Mouse (Mus musculus): ENCODE measurements around the gene Lrp5. TPM values are rescaled to one million over a fixed set of nuclear protein-coding genes. Genes with fewer than 3 reads are reported as not detected.
A peak's percentile ranks its signal among the peaks of the same experiment; 100 is the strongest.

Lrp5 gene
- polyA plus RNA-seq, 1 experiment: 40.2 TPM

DNA sequence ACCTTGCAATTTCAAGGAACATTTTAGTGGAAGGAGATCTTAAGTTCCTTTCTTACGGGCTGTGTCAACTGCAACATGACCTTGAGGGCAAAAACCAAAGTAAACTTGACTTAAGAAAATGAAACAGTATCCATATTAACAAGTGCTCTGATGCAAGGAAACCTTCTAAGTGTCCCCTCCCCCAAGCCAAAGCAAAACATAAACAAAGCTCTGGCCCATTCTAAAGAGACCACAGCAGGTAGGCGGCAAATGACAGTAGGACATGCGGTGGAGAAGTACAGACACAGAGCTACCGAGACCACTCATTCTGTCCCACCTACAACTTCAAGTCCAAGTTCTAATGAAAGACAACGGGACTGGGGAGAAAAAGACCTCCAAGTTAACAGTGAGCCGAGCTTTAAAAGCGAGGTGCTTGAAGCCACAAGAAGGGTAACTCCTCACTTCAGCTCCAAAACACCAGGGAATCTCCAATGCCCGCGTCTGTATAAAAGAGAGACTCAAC is 111.7 kb downstream of the Lrp5 start:
- Histone ChIP-seq H3K27ac (ENCODE audit: insufficient read depth, low read length) (no peak overlapping the region), H3K36me3 (ENCODE audit: control insufficient read depth, insufficient read depth, low read length, poor library complexity, severe bottlenecking) (no peaks in the 10 kb centered on the region), H3K4me1 (ENCODE audit: control insufficient read depth, insufficient read depth, low read length) (peaks cover 8% of the 10 kb centered on the region), H3K9ac (ENCODE audit: low read depth, poor library complexity, severe bottlenecking) (peak overlapping the region; percentile 86), H3K4me3 (ENCODE audit: low read depth, low read length) (peak overlapping the region; percentile 95), H3K9me3 (replicated peaks; ENCODE audit: control insufficient read depth, insufficient read depth, low read length, poor library complexity, severe bottlenecking) (no peaks in the 10 kb centered on the region), H3K27me3 (ENCODE audit: control insufficient read depth, insufficient read depth, low read length, poor library complexity, severe bottlenecking) (no peaks in the 10 kb centered on the region)
- TF ChIP-seq POLR2A (IDR thresholded peaks at IDR 0.05; ENCODE audit: insufficient read depth, low read length) (no peak), EP300 (IDR thresholded peaks at IDR 0.05; ENCODE audit: insufficient read depth, low read depth, low read length) (no peak), CTCF (IDR thresholded peaks at IDR 0.05; ENCODE audit: low read depth, low read length) (no peak)

- H3K9me3 ChIP-seq (replicated peaks; ENCODE audit: control insufficient read depth, insufficient read depth, low read length, poor library complexity, severe bottlenecking): no peaks in the 10 kb centered on the region
- no peak overlapping the region for H3K4me3 ChIP-seq (ENCODE audit: low read depth, low read length)
- H3K27me3 ChIP-seq (ENCODE audit: control insufficient read depth, insufficient read depth, low read length, poor library complexity, severe bottlenecking): no peaks in the 10 kb centered on the region
- no peaks in the 10 kb centered on the region; the same call in none of the 2 replicates for H3K36me3 ChIP-seq (ENCODE audit: control insufficient read depth, insufficient read depth, low read length, poor library complexity, severe bottlenecking)
- TF ChIP-seq EP300 (IDR thresholded peaks at IDR 0.05; ENCODE audit: insufficient read depth, low read depth, low read length): no peak
- no peak for TF ChIP-seq CTCF (IDR thresholded peaks at IDR 0.05; ENCODE audit: low read depth, low read length)
- no peak for TF ChIP-seq POLR2A (IDR thresholded peaks at IDR 0.05; ENCODE audit: insufficient read depth, low read length)
- H3K9ac ChIP-seq (ENCODE audit: low read depth, poor library complexity, severe bottlenecking): no peak overlapping the region
- no peaks in the 10 kb centered on the region for H3K4me1 ChIP-seq (ENCODE audit: control insufficient read depth, insufficient read depth, low read length)
- H3K27ac ChIP-seq (ENCODE audit: insufficient read depth, low read length): no peak overlapping the region
Measured at GRCm38 (mm10) chr19:3564309-3564708, 122.1 kb downstream of the Lrp5 start.

- H3K36me3 ChIP-seq (ENCODE audit: control insufficient read depth, insufficient read depth, low read length, poor library complexity, severe bottlenecking): no peaks in the 10 kb centered on the region; the same call in none of the 2 replicates
- H3K4me1 ChIP-seq (ENCODE audit: control insufficient read depth, insufficient read depth, low read length): no peaks in the 10 kb centered on the region
- no peak overlapping the region for H3K4me3 ChIP-seq (ENCODE audit: low read depth, low read length)
- H3K27me3 ChIP-seq (ENCODE audit: control insufficient read depth, insufficient read depth, low read length, poor library complexity, severe bottlenecking): no peaks in the 10 kb centered on the region
- no peak overlapping the region for H3K27ac ChIP-seq (ENCODE audit: insufficient read depth, low read length)
- H3K9ac ChIP-seq (ENCODE audit: low read depth, poor library complexity, severe bottlenecking): no peak overlapping the region
- TF ChIP-seq EP300 (IDR thresholded peaks at IDR 0.05; ENCODE audit: insufficient read depth, low read depth, low read length): no peak
- TF ChIP-seq POLR2A (IDR thresholded peaks at IDR 0.05; ENCODE audit: insufficient read depth, low read length): no peak
- TF ChIP-seq CTCF (IDR thresholded peaks at IDR 0.05; ENCODE audit: low read depth, low read length): no peak
- H3K9me3 ChIP-seq (replicated peaks; ENCODE audit: control insufficient read depth, insufficient read depth, low read length, poor library complexity, severe bottlenecking): no peaks in the 10 kb centered on the region
Measured at GRCm38 (mm10) chr19:3562752-3563151, 123.6 kb downstream of the Lrp5 start.

- H3K4me1 ChIP-seq (ENCODE audit: control insufficient read depth, insufficient read depth, low read length): no peaks in the 10 kb centered on the region
- no peak for TF ChIP-seq POLR2A (IDR thresholded peaks at IDR 0.05; ENCODE audit: insufficient read depth, low read length)
- no peak for TF ChIP-seq EP300 (IDR thresholded peaks at IDR 0.05; ENCODE audit: insufficient read depth, low read depth, low read length)
- no peak for TF ChIP-seq CTCF (IDR thresholded peaks at IDR 0.05; ENCODE audit: low read depth, low read length)
- no peaks in the 10 kb centered on the region; the same call in none of the 2 replicates for H3K36me3 ChIP-seq (ENCODE audit: control insufficient read depth, insufficient read depth, low read length, poor library complexity, severe bottlenecking)
Measured at GRCm38 (mm10) chr19:3562298-3562697, 124.1 kb downstream of the Lrp5 start.

DNA sequence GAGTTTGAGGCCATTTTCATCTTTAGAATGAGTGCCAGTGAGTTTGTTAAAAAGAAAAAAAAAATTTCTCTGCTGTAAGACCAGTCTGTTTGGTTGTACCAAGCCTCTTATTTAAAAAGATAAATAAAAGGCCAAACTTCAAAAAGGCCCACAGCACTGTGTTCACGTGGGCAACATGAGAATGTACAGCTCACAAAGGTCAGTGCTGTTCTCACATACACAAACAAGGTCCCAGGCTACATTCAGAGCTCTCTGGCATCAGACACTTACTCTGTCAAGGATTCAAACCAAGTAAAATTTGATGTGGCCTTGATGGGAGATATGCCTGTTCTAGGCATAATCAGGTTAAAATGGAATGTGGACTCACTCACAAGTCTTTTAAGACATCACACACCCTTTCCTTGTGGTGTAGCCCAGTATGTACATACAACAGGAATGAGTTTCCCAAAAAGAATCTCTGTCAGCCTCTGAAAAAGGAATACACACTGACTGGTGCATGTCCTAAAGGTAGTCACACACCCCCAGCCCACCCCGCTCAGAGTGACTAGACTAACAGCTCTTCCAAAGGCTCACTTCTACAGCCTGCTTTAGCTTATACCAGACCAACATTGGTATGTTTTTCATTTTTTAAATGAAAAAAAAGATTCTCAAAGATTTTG is 130.1 kb downstream of the Lrp5 start:
- Histone ChIP-seq H3K4me3 (ENCODE audit: low read depth, low read length) (no peak overlapping the region), H3K36me3 (ENCODE audit: control insufficient read depth, insufficient read depth, low read length, poor library complexity, severe bottlenecking) (no peaks in the 10 kb centered on the region), H3K9ac (ENCODE audit: low read depth, poor library complexity, severe bottlenecking) (no peak overlapping the region), H3K27me3 (ENCODE audit: control insufficient read depth, insufficient read depth, low read length, poor library complexity, severe bottlenecking) (no peaks in the 10 kb centered on the region), H3K4me1 (ENCODE audit: control insufficient read depth, insufficient read depth, low read length) (peaks cover 2% of the 10 kb centered on the region), H3K9me3 (replicated peaks; ENCODE audit: control insufficient read depth, insufficient read depth, low read length, poor library complexity, severe bottlenecking) (no peaks in the 10 kb centered on the region), H3K27ac (ENCODE audit: insufficient read depth, low read length) (peak overlapping the region; percentile 24; the same call in 1 of the 2 replicates)
- TF ChIP-seq POLR2A (IDR thresholded peaks at IDR 0.05; ENCODE audit: insufficient read depth, low read length) (no peak), EP300 (IDR thresholded peaks at IDR 0.05; ENCODE audit: insufficient read depth, low read depth, low read length) (no peak), CTCF (IDR thresholded peaks at IDR 0.05; ENCODE audit: low read depth, low read length) (no peak)

More at GRCm38 (mm10) chr19:3562298-3562697, 124.1 kb downstream of the Lrp5 start:
- H3K9ac ChIP-seq (ENCODE audit: low read depth, poor library complexity, severe bottlenecking): no peak overlapping the region
- no peak overlapping the region for H3K4me3 ChIP-seq (ENCODE audit: low read depth, low read length)
- no peak overlapping the region for H3K27ac ChIP-seq (ENCODE audit: insufficient read depth, low read length)
- H3K27me3 ChIP-seq (ENCODE audit: control insufficient read depth, insufficient read depth, low read length, poor library complexity, severe bottlenecking): no peaks in the 10 kb centered on the region
- H3K9me3 ChIP-seq (replicated peaks; ENCODE audit: control insufficient read depth, insufficient read depth, low read length, poor library complexity, severe bottlenecking): no peaks in the 10 kb centered on the region

GRCm38 (mm10) chr19:3554785-3555184 is 131.6 kb downstream of the Lrp5 start:
- Histone ChIP-seq H3K9ac (ENCODE audit: low read depth, poor library complexity, severe bottlenecking) (no peak overlapping the region), H3K36me3 (ENCODE audit: control insufficient read depth, insufficient read depth, low read length, poor library complexity, severe bottlenecking) (no peaks in the 10 kb centered on the region), H3K4me1 (ENCODE audit: control insufficient read depth, insufficient read depth, low read length) (peaks cover 2% of the 10 kb centered on the region), H3K4me3 (ENCODE audit: low read depth, low read length) (no peak overlapping the region), H3K9me3 (replicated peaks; ENCODE audit: control insufficient read depth, insufficient read depth, low read length, poor library complexity, severe bottlenecking) (no peaks in the 10 kb centered on the region), H3K27me3 (ENCODE audit: control insufficient read depth, insufficient read depth, low read length, poor library complexity, severe bottlenecking) (no peaks in the 10 kb centered on the region), H3K27ac (ENCODE audit: insufficient read depth, low read length) (no peak overlapping the region; the same call in 1 of the 2 replicates)
- TF ChIP-seq CTCF (IDR thresholded peaks at IDR 0.05; ENCODE audit: low read depth, low read length) (no peak), EP300 (IDR thresholded peaks at IDR 0.05; ENCODE audit: insufficient read depth, low read depth, low read length) (no peak), POLR2A (IDR thresholded peaks at IDR 0.05; ENCODE audit: insufficient read depth, low read length) (no peak)

All from ES-Bruce4 (cell line).